Mouse (Mus musculus) ovary, postnatal 36 days (tissue): Measurements from ENCODE around the gene Hand2.

ENCODE experiments used
- DNase-seq: peaks from one replicate; pipeline ENCODE4 v3.0.0; 2022; ENCODE audit warnings: low spot score, mixed read lengths

The Hand2 gene

DNA sequence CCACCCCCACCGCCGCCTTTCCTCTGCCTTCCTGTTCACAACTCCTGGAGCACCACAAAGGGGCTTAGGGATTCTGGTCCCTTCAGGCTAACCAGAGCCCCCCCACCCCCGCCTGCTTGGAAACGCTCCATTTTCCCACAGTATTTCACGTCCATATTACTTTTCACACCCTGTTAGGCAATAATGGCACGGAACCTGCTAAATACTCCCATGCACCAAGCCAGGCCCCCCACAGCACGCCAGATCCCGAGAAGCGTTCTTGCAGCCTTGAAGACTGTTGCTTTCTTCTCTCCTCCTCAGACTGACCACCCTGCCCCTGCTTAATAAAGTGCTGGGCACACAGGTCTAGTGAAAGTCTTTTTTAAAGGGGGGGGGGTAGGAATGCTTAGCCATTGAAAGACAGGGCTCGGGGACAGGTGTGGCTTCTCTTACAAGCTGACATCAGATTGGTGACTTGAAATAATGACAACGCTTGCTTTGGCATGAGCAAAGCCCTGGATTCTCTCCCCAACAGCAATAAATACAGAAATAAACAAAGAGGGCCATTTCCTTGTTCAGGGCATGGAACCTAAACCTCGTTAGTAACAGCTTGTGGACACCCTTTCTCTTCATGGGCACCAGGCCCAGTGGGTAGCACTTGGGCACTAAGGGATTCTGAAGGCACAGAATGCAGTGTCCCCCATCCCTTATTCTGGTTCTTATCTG is 21.8 kb downstream of the Hand2 start:
- no peak for DNase-seq

DNA sequence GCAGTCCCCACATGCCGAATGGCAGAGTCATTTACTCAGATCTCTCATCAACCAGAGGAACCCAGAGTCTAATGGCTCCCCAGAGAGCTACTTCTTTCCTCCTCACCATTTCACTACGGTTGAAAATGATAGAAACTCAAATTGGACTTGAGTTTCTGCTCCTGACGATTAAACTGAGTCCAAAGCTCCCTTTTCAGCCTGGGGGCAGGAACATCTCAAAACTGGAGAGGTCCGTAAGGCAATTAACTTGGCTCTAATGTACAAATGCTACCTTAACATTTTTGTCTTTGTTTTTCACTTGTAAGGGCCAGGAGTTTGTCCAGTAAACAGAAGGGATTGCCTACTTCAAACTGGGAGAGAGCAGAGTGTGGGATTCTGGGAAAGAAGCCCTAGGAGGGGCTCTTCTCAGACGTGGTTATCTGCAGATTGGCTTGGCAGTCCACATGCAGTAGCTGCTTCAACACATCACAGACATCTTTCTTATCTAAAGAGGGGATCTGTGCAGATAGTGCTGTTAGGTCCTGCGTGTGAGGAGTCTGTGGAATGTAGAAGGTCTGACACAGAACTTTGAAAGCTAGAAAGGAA is 23.0 kb downstream of the Hand2 start:
- DNase-seq, result no peak

DNA sequence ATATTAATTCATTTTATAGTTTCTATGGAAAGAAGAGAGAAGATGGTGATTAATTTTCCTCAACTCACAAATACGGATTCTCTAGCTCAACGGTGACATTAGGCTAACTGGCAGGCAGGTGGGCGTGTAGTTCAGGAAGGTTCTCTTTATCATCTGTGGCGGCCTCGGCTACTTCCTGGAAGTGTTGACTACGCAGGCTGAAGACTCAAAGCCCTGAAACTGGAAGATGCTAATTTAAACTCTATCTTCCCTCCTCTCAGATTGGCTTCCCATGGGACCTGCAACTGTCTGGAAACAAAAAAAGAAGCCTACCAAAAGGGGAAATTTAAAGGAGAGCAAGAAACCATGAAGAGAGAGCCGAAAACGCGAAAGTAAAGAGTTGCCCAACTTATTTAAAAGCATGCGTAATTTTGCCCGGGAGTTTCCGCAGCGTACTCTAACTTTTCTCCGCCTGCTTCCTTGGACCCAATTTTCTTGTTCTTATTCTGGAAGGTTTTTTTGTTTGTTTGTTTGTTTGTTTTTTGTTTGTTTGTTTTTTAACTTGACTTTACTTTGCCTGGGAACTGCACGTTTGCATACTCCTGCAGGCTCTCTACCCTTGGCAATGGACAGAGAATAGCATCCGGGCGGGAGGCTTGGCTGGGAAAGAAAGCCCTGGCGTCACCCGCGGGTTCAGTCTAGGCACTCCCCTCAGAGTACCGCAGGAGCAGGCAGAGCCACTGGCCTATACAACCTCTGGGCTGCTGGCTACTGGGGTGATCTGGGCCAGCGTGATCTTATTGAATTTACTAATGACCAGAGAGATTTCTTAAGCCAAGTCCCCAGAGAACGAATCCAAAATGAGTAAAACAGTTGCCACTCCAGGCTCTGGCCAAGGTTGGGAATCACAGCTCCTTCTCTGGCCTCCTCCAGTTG is 24.4 kb downstream of the Hand2 start:
- no peak for DNase-seq

DNA sequence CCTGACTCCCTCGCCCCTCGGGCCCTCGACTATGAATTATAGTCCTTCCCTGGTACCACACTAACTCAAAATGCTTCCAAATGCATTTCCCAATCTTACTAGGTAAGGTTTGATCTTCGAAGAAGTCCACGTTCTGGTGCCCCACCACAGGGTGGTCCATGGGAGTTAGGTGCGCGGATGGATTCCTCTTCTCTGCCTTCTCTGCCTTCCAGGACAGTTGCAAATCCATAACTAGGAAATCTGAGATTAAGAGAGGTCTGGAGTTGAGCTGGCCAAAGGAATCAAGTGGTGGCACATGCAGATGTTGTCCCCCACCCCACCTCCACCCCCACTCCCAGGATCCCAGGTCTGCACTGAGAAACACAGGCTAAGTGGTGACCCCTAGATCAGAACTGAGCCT is 25.6 kb downstream of the Hand2 start:
- no peak for DNase-seq

DNA sequence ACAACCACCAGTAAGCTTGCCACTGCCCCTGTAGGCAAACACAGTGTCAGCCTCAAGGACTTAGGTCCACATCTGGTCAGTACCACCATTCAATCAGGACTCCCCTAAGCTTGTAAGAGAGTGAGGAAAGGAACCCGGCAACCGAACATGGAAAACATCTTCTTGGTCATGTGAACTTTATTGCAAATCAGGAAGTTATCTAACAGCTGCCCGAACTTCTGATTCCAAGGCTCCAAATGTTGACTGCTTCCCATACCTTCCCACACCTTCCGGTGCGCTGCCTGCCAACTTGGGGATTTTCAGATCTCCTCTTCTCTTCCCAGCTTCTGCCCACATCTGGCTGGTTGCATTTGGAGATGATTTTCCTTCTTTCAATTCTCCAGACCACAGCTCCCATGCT is 26.4 kb downstream of the Hand2 start:
- no peak for DNase-seq

DNA sequence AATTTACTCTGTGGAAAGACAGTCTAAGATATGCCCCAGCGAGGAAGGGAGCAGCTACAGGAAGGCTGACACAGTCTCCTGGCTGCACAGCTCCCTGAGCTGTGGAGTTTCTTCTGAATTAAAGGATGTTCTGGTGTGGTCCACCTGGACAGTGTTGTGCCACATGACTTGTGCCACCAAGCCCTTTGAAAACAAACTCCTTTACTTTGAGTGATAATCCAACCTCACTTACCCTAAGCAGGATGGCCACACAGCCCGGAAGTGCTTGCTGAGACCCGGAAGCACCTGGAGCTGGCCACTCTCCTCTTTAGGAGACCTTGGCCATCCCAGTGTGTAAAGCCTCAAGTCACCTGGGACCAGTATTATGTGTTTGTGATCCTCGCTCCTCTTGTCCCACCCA is 27.5 kb downstream of the Hand2 start:
- no peak for DNase-seq

DNA sequence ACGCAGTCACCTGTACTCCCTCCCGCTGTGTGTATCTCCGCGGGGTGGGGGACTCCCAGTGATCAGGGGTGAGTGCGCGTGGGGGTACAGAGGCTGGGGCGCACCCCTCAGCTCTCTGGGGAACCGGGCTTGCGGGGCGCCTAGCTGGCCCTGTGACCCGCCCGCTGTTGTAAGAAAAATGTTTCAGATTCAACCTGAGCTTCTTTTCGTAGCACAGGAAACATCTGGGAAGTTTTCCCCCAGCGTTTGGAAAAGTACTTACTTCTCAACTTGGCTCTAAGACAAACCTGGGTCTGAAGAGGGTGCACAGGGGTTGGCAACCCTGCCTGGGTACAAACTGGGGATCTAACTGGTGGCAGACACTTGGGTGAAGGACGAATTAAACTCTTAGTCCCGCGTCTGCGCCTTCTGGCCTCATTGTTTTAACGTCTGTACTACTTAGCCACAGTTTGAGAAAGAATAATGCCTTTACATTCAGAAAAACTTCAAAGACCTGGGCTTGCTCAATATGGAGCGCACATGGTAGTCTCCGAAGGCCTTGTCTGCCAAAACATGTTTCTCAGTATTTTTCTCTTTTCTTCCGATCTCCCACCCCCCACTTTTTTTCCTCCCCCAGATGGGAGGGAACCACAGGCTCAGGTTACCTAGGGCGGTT is 28.2 kb downstream of the Hand2 start:
- no peak for DNase-seq

DNA sequence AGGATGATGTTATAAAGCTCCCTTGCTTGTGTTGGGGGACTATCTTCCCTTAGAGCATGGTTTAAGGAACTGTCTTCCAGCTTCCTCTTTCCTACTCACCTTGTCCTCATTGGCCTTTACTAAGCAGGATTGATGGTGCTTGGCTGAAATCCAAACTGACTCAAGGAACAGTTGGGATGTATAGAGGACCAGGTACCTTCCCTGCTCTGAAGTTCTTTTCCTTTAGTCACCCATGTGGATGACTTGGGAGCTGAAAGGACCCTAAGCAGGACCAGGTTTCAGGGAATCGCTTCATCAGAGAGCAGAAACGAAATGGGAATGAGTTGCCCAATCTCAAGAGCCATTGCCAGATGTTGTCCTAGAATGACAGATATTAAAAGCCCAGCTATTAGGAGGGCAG is 31.1 kb downstream of the Hand2 start:
- no peak for DNase-seq

DNA sequence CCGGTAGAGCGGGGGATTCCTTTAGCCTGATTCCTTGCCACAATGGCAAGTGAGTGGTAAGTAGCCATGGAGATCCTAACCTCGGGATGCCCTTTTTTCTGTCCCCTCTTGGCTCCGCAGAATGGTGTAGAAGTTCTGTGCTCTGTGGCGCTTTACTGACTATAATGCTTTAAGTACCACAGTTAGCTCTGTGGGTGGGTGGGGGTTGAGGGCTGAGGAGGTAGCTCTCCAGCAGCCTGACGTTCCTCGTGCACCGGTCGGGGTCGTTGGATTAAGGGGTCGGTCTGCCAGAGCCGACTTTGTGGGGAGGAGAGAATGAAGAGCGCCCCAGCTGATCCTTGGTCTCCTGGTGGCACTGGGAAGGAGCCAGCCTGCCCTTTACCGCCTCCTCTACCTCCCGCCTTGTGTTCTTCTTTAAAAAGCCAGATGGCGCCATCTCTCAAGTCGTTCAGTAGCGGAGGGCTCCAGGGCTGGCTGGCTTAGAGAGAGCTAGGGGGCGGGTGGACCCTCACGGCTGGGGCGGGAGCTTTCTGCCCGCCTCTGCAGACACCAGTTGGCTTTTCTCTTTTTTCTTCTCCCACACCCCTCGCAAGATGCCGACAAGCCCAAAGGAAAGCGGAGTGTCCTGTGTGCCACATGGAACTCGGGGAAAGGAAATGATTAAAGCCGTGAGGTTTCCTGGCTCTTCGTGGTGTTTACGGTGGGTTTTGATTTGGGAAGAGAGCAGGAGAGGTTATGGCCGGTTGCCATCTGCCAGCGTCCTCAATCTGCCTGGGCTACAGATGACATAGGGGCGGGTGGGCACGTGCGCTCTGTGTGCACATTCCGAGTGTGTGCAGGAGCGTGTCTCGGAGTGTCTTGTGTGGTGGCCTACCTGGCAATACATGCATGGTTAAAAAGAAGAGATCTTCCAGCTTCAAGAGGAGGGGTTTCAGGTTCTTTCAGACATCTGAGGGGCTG is 32.8 kb downstream of the Hand2 start:
- peak; percentile 35 for DNase-seq

DNA sequence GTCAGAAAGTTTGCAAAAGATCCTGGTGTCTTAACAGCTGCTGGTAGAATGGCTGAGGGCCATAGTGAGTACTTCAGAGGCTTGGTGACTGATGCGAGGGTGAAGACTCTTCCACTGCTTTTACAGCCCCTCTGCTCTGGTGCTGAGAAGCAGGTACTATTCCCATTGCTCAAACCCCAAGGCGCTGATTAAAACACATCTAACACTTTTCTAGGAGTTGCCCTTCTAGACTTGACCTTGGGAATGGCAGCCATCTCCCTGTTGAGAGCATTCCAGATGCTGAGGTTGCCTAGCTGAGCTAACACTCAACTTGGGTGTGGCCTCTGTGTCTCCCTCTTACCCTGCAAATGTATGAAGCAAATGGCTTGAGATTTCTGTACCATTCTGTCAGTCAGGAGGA is 34.1 kb downstream of the Hand2 start:
- no peak for DNase-seq

DNA sequence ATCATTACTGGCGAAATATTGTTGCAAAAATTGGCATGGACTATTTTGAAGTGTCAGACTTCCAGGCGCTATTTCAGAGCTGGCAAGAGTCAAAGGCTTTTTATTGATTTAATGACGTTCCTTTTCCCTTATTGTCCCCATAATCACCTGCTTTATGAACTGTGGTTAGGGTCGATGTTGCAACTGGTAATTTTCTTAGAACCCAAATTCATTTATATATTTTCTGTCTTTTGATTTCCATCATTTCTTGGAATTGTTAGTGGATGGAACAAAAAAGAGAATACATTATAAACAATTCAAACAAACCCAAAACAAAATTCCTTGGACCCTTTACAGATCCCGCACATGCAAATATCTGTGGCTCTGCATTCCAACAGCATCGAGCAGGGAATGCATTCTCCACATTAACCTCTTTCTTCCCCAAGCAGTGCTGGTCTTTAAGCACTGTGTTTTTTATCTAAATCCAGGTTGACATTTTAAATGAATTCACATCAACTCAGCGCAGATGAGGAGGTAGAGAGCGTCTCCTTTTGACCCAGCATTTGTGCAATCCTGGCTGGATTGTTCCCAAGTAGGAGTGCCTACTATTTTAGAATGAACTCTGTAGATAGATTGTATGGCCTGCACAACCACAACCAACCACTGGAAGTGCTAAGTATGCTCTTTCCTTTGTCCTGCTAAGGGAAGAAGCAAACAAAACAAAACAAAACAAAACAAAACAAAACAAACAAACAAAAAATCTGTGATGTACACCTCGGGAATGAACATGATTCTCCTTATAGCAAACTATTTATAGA is 35.9 kb downstream of the Hand2 start:
- no peak for DNase-seq

DNA sequence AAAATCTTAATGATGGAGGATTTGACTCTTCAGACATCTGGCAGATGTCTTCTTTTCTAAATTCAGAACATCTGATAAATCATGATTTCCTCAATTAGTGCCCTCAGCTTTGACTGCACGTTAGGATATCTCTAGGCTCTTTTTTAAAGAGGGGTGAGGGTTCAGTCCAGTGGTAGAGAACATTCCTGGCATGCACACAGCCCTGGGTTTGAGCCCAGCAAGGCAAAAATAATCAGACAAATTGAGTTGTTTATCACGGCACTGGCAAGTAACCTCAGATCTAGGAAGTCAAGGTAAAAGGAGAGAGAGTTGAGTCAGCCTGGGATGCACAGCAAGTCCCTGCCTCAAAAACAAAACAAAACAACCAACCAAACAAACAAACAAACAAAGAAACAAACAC is 39.7 kb downstream of the Hand2 start:
- no peak for DNase-seq

DNA sequence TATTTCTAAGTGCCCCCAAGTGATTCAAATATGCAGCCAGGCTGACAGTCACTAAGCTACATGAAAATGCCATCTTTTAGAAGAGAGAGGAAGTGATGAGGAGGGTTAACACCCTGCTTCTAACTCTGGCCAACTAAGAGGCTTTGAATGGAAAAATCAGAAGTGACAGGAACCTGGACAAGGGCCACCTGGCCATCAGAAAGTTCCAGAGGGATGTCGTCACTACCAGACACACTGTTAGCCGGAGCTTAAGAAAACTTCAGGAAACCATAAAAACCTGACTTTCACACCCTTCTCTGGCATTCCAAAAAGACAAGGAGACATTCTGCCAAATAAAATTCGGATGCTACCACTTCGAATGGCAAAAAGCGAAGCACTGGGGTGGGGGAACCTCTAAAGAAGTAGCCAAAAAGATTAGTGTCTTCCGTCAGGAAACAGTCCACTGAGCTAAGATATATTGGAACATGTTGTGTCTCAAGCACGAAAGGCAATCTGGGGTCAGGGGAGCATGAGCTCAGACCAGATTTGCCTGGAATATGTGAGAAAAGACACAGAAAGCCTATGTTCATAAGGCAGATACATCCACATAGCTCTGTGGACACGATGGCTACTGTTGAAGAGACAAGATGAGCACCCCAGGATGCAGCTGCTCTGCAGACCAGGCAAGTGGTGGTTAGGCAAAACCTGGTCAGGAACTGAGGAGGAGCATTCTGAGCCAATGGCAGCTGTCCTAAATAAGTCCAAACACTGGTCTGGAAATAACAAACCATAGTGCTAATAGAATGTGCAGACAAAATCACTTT is 40.4 kb downstream of the Hand2 start:
- no peak for DNase-seq

DNA sequence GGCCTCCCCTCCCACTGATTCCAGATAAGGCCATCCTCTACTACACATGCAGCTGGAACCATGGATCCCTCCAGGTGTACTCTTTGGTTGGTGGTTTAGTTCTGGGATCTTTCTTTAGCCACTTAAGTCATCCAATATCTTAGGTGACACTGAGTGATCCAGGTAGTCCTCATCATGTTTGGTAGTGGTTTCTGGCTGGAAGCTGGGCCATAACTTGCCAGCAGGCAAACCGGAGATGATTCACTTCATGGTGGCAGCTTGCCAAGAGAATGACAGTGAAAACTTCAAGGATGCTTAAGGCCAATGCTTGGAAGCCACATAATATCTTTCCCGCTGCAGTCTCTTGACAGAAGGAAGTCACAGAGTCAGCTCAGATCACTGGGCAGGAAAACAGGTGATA is 42.1 kb downstream of the Hand2 start:
- no peak for DNase-seq

DNA sequence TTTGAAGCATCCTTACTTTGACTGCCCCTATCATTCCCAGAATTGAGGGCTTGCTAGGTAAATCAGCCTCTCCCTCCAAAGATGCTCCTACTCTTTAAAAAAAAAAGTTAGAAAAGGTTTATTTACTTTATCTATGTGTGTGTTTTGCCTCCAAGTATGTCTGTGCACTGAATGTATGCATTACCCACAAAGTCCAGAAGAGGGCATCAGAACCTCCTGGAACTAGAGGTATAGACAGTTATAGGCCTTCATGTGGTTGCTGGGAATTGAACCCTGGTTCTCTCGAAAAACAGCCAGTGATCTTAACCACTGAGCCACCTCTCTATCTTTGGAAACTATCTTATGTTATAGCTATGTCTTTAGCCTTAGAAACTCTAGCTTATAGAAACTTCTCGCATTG is 53.3 kb downstream of the Hand2 start:
- DNase-seq, result no peak
